Mouse (Mus musculus) brain, embryonic 14.5 days (tissue): ENCODE data around the gene Hmcn1.

Experiments
- CTCF ChIP-seq: fragments of 200-500 bp; IDR thresholded peaks from 2 replicates; pipeline ENCODE4 v1.5.1; 2012; ENCODE audit warnings: inconsistent platforms, mild to moderate bottlenecking, moderate library complexity, borderline replicate concordance; ENCODE audit not compliant: insufficient read depth, insufficient read length; ENCODE audit errors: extremely low read depth
- POLR2A ChIP-seq: fragments of 200-500 bp; IDR thresholded peaks from 2 replicates; pipeline ENCODE4 v1.6.1; 2012; ENCODE audit warnings: mild to moderate bottlenecking, inconsistent platforms, borderline replicate concordance; ENCODE audit not compliant: poor library complexity, insufficient read depth, insufficient read length, severe bottlenecking; ENCODE audit errors: extremely low read depth

DNA sequence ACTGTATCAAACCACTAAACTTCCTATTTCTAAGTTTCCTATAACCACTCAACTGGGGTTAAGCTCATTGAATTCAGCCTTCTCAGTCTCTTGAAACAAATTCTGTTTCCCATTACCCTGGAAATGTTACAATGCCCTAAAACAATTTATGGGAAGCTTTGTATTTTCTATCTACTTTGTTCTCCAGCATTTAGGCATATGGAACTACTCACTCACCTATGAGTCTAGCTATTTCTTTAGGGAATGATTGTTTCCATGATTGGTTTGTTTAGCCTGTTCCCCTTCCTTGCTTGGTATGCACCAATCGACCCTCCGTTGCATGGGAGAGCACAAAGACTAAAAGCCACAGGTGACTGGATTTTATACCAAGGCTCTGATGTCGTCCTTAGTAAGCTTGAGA is 446.8 kb downstream of the Hmcn1 start:
- no peak for TF ChIP-seq CTCF
- TF ChIP-seq POLR2A, result no peak
